ENCODE assay signal across 14 mouse cellular contexts in genomic region chr4:45495531-45496201, GRCm38 (mm10). TPM values are rescaled to one million over a fixed set of nuclear protein-coding genes. Genes with fewer than 3 reads are reported as not detected.
DNase-seq lines count a peak whose midpoint lies in the region; ATAC-seq and TF ChIP-seq lines count a peak whose summit lies in the region.
"Had no signal": no experiment of that assay in that cellular context is flagged by ENCODE, and none has a peak within 500 bp of the region (broad histone marks: within the 10 kb centered on the region; RNA-seq: fewer than 3 reads in every experiment).

No protein-coding gene starts in this region.

- H3K4me2 ChIP-seq in heart, embryonic 14.5 days (ENCODE audit: low read length), result 0 out of 2 replicates have a peak overlapping the region, but pooled peaks have one; percentile 1
- H3K4me2 ChIP-seq in lung, embryonic 14.5 days, result no peak overlapping the region
- no peak overlapping the region for H3K4me2 ChIP-seq in liver, embryonic 13.5 days
- H3K4me2 ChIP-seq: hindbrain, embryonic 15.5 days had no signal

- peaks cover 88 to 99% of the 10 kb centered on the region in 2 experiments for H3K4me1 ChIP-seq in heart, embryonic 14.5 days (ENCODE audit: control insufficient read depth in 2 of 2, insufficient read depth in 2 of 2, low read length in 2 of 2)
- peaks cover 70% of the 10 kb centered on the region for H3K4me1 ChIP-seq in lung, embryonic 14.5 days (ENCODE audit: insufficient read depth)
- H3K4me1 ChIP-seq in liver, embryonic 13.5 days (replicated peaks), result peaks cover 97% of the 10 kb centered on the region

- H3K27ac ChIP-seq in heart, embryonic 14.5 days (replicated peaks in 1 of 2; ENCODE audit: control insufficient read depth in 1 of 2, insufficient read depth in 1 of 2, low read depth in 2 of 2, low read length in 2 of 2), result peak overlapping the region; percentile 68 to 87
- H3K27ac ChIP-seq in lung, embryonic 14.5 days (ENCODE audit: low read depth), result peak overlapping the region; percentile 71
- H3K27ac ChIP-seq in liver, embryonic 13.5 days, result peak overlapping the region; percentile 81
- H3K27ac ChIP-seq: hindbrain, embryonic 15.5 days had no signal

- H3K27me3 ChIP-seq in heart, embryonic 14.5 days (ENCODE audit: control insufficient read depth, insufficient read depth, low read length), result no peaks in the 10 kb centered on the region
- no peaks in the 10 kb centered on the region for H3K27me3 ChIP-seq in lung, embryonic 14.5 days (ENCODE audit: insufficient read depth, low read length)
- no peaks in the 10 kb centered on the region for H3K27me3 ChIP-seq in liver, embryonic 13.5 days
- H3K27me3 ChIP-seq: hindbrain, embryonic 15.5 days had no signal

- no peak for DNase-seq in heart, postnatal 36 days
- no peak for DNase-seq in lung, embryonic 14.5 days
- no peak for DNase-seq in lung, postnatal 25 days (ENCODE audit: low spot score)
- DNase-seq in liver, embryonic 13.5 days, result no peak
- no peak for DNase-seq in cerebellum, adult 9-10 months
- DNase-seq in B cell, adult 2 months, result no peak
- DNase-seq: cerebellum, adult 18-20 months; embryo, embryonic 11 days; gastrocnemius, postnatal 10 days; thymus, postnatal 14 days had no signal

- intact Hi-C loops in heart, postnatal 36 days (cut with DNase I), result no loop called here

- no peak for ATAC-seq in heart, embryonic 14.5 days (ENCODE audit: insufficient number of reproducible peaks, insufficient read depth, low FRiP score, low read depth)
- no peak for ATAC-seq in lung, embryonic 14.5 days (ENCODE audit: insufficient read depth)
- ATAC-seq in liver, embryonic 13.5 days (ENCODE audit: low read depth), result no peak
- ATAC-seq: activated CD4-positive, CD25-positive, alpha-beta regulatory T cell, adult 4 months; forebrain, embryonic 14.5 days had no signal

- no peak overlapping the region for H3K4me3 ChIP-seq in heart, embryonic 14.5 days (ENCODE audit: control insufficient read depth in 1 of 2, insufficient read depth in 1 of 2, low read depth in 1 of 2, low read length in 2 of 2)
- no peak overlapping the region for H3K4me3 ChIP-seq in lung, embryonic 14.5 days (ENCODE audit: low read depth, low read length)
- H3K4me3 ChIP-seq in liver, embryonic 13.5 days (replicated peaks), result no peak overlapping the region
- H3K4me3 ChIP-seq: hindbrain, embryonic 15.5 days had no signal

- no peaks in the 10 kb centered on the region for H3K36me3 ChIP-seq in heart, embryonic 14.5 days (ENCODE audit: control insufficient read depth, insufficient read depth, low read length)
- H3K36me3 ChIP-seq in lung, embryonic 14.5 days (ENCODE audit: insufficient read depth), result no peaks in the 10 kb centered on the region
- H3K36me3 ChIP-seq in liver, embryonic 13.5 days, result no peaks in the 10 kb centered on the region
- H3K36me3 ChIP-seq: hindbrain, embryonic 15.5 days had no signal

- no peak for TF ChIP-seq CTCF in lung, embryonic 14.5 days (IDR thresholded peaks at IDR 0.05; ENCODE audit: low read depth)

- 35% methylated on average over 8 of the region's 8 CpGs for WGBS in heart, embryonic 14.5 days
- WGBS in lung, embryonic 14.5 days, result 32% methylated on average over 8 of the region's 8 CpGs
- 68% methylated on average over 8 of the region's 8 CpGs for WGBS in liver, embryonic 13.5 days (ENCODE audit: insufficient replicate concordance)

- H3K9ac ChIP-seq in heart, embryonic 14.5 days (ENCODE audit: low read length), result peak overlapping the region; percentile 41
- no peak overlapping the region for H3K9ac ChIP-seq in lung, embryonic 14.5 days
- no peak overlapping the region; the same call in 1 of the 2 replicates for H3K9ac ChIP-seq in liver, embryonic 13.5 days
- H3K9ac ChIP-seq: hindbrain, embryonic 15.5 days had no signal

- H3K9me3 ChIP-seq in heart, embryonic 14.5 days (ENCODE audit: control insufficient read depth, low read length), result no peaks in the 10 kb centered on the region
- no peaks in the 10 kb centered on the region for H3K9me3 ChIP-seq in lung, embryonic 14.5 days (ENCODE audit: low read depth, low read length)
- no peaks in the 10 kb centered on the region for H3K9me3 ChIP-seq in liver, embryonic 13.5 days (replicated peaks)
- H3K9me3 ChIP-seq: hindbrain, embryonic 15.5 days had no signal

RNA-seq across cellular contexts. Expression of gene Shb, which starts 36.6 kb away (rescaled TPM):
- 15.3 and 19.0 TPM in 2 replicates for polyA plus RNA-seq in heart, embryonic 14.5 days (2014; fragmentation: Nextera tagmentation; extraction: Ambion mirVana)
- 10 to 100 TPM; 24.2 to 40.9 TPM for total RNA-seq in heart, postnatal 36 days (2021)
- polyA plus RNA-seq in lung, embryonic 14.5 days (2014; fragmentation: Nextera tagmentation; extraction: Ambion mirVana), result 10.6 TPM in 2 replicates
- 2.3 and 3.0 TPM in 2 replicates for polyA plus RNA-seq in liver, embryonic 13.5 days (2015; fragmentation: Nextera tagmentation; extraction: Ambion mirVana)
- polyA plus RNA-seq: activated CD4-positive, CD25-positive, alpha-beta regulatory T cell, adult 4 months had no signal
